Mouse (Mus musculus): ENCODE measurements at regions not wholly inside any gene's neighbourhood (a gene's known extent, or its start where the extent isn't known, plus 50 kb on each side); places are given as distances from the start of the nearest gene placed in this dataset.

GRCm38 (mm10) chr5:39557376-39558001, 197.8 kb downstream of the Hs3st1 start:
- DNase-seq, result no peak

- no peak for DNase-seq
Observed at GRCm38 (mm10) chr5:39537044-39537443, 218.2 kb downstream of the Hs3st1 start.

GRCm38 (mm10) chr5:39536351-39536750, 218.9 kb downstream of the Hs3st1 start:
- DNase-seq, result no peak

DNA sequence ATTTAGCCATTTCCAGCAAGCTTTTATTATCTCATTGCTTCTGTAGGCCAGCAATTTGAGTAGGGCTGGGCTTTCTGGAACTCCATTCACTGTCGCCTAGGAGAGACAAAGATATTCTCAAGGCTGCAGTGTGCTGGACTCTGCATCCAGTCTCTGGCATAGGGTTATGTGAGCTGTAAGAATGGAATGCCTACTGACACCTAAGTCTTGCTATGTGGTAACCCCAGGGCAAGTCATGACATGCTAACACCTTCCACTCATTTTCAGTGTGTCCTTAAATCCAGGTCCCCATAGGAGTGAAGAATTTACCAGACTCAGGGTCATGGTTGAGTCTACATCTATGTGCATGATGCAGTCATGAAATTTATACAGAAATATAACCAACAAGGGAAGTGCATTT, 245.0 kb downstream of the Hs3st1 start:
- no peak for DNase-seq

DNA sequence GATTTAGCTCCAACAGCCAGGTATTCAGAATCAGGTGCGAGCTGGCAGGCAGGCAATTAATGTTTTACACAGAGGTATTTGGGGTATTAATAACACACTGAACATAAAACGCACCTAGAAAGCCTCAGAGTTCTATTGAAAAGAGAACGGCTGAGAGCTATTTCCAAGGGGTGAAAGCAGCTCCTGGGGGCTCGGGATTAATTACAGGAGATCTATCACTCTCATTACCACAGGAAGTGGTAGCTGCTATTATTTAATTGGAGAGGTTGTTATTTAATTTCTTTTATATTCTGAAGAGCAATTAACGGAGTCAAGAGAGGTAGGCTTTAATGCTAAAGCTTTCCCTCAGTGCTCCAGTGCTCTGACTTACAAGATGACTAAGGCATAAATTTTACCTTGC, 272.5 kb downstream of the Hs3st1 start:
- no peak for DNase-seq

DNA sequence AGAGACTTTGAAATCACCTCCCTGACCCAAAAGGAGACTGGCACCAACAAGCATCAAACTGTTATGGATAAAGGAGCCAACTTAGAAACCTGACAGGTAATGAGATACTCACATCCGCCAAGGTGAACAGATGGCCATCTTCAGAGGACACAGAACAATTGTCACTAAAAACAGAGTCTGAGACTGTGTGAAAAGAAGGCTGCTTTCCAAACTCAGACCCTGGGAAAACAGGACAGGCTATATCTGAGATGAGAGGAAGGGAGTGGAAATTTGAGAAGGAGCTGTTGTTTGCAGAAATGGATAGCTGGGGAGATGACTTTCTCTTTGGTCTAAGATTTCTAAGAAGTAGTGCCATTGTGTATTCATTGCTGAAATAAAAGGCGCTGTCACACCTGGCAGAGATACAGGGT, 297.2 kb downstream of the Hs3st1 start:
- peak; percentile 94 for DNase-seq

GRCm38 (mm10) chr5:39453706-39454105, 301.6 kb downstream of the Hs3st1 start:
- DNase-seq, result no peak

DNA sequence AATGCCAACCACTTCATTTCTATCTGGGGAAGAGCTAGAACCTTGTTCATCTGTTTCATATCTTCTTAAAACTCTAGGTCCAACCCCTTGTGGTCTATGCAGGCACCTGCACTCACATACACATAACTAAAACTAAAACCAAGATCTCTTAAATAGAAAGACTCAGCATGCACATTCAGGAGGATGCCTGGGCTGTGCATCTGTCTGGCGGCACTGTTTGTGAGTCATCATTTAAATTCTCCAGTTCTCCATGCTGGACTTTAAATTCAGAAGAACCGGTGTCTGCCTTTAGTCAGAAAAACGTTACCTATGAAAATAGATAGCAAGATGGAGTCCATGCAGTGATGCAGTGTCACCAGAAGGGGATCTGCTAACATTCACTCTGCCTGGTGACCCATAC, 314.5 kb downstream of the Hs3st1 start:
- no peak for DNase-seq

DNA sequence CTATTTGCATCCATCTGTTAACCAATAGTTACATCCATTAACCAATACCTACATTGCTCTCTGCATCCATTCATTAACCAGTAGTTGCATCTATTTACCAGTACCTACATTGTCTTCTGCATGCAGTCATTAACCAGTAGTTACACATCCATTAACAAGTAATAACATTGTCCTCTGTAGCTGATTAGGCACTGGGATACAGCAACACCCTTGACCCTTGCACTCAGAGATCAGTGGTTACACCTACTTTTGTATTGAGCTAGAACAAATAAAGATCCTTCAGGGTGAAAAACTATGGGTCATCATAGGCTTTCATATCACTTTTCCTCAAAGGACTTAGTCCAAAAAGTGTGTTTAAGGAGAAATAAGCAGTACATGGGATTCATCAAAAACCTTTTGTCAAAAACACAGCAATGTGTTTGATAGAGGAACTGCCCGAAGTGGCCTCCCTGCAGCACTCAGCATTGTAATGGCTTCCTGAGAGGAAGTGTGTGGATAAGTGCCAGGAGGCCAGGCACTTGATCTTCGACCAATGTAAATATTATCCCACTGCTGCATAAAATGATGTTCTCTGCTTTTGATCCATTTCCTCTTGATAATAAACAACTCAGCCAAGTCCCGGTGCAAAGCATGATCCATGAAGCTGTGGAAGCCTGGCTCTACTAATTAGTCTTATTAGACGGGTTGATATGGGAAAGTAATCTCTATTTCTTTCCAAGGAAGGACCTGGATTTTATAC, 317.6 kb downstream of the Hs3st1 start:
- DNase-seq, result no peak

DNA sequence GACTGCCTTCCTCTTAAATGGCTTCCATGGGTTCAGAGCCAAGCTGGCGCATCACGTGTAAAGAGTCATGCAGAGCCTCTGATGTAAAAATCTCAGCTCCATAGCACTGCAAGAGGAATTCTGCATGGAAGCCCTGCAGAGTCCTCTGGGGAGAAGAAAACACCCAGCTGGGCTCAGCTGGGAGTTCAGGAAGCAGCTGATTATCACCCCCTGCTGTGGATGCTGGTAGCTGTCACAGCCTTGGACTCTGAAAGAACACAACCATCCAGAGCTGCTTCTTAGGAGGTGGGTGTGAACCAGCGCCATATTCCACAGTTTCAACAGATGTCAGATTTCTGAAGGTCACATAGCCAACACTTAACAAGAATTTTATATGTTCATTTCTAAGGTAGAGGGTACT, 329.2 kb downstream of the Hs3st1 start:
- no peak for DNase-seq

DNA sequence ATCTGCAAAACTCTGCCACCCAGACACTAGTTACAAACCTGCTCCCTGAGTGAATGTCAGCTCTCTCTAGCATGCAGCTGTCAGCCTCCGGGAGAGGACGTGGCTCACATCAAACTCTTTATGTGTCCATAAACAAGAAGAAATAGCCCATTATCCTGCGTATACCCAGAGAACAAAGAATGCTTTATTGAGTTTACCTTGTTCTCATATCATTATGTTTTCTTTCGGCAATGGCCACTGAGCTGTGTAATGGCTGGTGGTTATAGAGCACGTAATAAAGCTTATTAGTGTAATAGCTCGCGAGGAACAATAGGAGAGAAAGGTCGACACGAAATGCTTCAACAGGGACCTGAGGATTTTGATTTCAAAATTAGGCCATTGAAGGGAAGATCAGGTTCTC, 331.6 kb downstream of the Hs3st1 start:
- DNase-seq, result no peak

GRCm38 (mm10) chr5:39418795-39419194, 336.5 kb downstream of the Hs3st1 start:
- peak; percentile 67 for DNase-seq

GRCm38 (mm10) chr5:39417845-39418154, 337.5 kb downstream of the Hs3st1 start:
- DNase-seq, result no peak

DNA sequence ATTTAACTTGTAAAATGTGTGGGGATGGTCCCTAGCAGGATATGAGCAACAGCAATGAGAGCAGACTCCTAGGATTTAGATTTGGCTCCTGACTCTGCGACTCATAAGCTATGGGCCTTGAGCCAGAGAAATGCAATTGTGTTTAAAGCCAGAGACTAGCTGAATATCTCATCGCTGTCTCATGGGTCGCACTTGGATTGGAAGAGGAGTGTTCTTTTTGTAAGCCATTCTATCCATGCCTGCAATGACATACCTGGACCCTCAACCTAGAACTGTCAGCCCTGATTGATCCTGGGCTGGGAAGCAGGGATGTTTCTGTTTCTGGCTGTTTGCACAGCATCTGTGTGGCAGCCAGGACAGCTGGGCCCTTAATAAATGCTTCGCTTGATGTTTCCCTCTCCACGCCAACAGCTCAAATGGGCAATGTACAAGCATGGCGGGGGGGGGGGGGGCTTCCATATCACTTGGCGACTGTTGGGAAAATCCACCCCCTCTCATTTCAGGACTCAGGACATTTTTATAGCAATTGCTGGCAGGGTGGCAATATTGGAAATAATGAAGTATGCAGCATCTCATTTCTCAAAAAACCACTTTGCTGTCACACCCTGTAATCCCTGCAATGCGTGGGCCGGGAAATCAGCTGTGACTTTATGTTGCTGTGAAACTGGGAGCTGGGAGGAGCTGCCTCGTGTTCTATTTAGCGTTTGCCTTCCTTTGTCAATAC, 338.0 kb downstream of the Hs3st1 start:
- peak; percentile 26 for DNase-seq

- DNase-seq, result no peak
Observed at GRCm38 (mm10) chr5:39416597-39417023, 338.7 kb downstream of the Hs3st1 start.

DNA sequence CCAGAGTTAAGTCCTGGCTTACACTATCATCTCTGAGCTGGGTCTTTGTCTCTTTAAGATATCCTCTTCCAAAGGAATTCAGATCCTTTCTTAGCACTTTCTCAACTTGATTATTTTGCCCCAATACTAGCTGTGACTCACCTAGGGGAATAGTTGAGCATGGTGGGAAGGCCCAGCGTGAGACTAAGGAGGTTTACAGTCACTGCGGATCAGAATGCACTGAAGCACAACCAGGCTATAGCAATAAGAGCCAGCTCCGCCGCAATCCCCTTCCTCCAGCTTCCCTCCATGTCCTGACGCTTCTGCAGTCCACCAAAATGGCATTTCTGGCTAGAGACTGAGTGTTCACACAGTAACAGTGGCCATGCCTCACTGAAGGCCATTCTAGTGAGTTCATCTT, 342.5 kb downstream of the Hs3st1 start:
- DNase-seq, result no peak

DNA sequence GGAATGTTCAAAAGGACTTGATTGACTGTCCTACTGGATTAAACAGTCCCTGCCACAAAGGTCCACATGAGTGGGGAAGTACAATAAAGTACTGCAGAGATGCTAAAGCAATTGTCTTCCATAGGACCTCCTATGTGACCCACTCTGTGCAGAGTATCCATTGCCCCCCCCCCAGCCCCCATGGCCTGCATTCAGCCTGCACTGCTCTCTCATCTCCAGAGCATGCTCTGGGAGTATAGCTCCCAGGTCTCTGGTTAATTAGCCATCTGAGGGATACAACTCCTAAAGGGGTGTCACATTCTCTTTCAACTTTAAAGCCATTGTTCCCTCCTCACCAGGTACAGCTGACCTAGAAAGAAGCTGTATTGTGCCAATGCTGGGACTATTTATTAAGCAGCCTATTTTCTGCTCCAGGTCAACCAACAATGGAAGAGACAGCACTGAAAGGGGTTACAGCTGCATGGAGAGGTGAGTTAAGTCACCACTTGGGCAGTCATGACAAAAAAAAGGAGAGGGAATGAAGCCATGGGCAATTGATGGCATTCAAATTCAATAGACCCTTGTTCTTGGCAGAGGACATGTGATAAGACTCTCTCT, 364.8 kb downstream of the Hs3st1 start:
- DNase-seq, result no peak

GRCm38 (mm10) chr5:39384410-39384809, 370.9 kb downstream of the Hs3st1 start:
- DNase-seq, result no peak

DNA sequence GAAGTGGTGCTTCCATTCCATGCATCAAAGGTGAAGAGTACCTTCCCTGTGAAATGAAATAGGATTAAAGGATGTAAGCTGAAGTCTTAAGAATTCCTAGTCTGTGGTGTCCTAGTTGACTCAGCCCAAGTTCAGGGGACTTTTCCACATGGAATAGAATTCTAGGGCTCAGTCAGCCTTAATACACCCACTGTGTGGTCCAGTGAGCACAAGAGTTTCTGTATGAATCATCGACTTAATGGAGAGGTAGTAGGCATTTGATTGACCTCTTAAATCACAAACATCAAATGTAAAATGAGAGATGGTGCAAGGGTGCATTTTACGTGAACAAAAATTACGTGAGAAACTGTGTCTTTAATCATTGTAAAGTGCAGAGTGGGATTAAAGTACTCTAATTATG, 381.1 kb downstream of the Hs3st1 start:
- DNase-seq, result no peak

GRCm38 (mm10) chr5:39348680-39349079, 406.6 kb downstream of the Hs3st1 start:
- no peak for DNase-seq

DNA sequence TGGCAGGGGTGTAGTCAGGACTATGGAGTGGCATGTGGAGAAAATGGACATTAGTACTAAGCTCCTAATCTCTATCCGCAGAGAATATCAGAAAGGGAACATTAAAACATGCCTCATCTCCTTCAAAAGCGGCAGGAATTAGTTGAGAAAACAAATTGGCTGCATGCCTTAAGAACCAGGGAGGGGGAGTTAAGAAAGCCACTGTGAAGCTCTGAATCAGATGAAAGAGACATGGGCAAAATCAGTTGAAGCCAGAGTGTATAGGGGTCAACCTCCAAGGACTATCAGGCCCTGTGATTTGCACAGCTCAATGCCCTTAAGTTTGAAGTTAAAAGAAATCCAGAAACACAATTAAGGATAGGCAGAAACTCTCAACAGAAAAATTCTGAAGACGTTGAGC, 408.3 kb downstream of the Hs3st1 start:
- no peak for DNase-seq

DNA sequence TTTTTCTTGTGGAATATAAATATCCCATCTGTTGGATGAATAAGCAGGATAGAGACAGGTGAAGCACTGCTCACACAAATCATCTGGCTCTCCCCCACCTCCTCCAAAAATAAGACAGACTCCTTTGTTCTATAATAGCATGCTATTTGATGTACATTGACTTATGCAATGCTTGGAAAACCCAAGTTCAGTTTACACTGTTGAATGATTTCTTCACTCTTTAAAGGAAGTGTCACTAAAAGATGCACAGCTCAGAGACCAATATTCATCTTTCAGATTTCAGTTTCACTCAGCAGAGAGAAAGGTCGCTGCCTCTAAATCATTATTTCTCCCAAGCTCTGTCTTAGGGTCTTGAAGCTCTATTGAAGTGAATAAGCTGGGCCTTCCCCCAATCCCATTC, 417.4 kb downstream of the Hs3st1 start:
- DNase-seq, result no peak

DNA sequence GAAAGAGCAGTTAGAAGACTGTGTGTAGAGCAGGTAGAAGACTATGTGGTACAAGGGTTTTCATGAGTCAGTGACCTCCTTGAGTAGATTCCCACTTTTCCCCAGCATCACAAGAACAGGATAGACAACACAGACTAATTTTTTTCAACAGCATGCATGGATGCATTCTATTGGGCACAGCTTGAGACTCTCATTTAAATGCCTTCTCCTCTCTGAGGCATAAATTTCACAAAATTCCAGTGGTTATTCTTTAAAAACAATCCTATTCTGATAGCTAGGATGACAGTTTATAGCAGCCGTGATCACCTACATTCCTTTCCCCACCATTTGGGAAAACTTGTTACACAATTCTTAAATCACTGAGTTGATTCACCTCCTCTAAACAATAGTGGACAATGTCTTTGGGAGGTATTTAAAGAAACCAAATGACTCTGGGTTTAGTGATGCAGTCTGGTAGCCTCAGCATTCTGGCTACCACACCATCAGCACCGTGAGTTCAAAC, 418.7 kb downstream of the Hs3st1 start:
- no peak for DNase-seq

GRCm38 (mm10) chr5:39335321-39335720, 420.0 kb downstream of the Hs3st1 start:
- DNase-seq, result no peak

All from cerebellum, adult 9-11 months (tissue).